Mouse (Mus musculus) thymus, postnatal 0 days (tissue): ENCODE results near the gene Eif2b3. TPM values are rescaled to one million over a fixed set of nuclear protein-coding genes. Genes with fewer than 3 reads are reported as not detected.

Source experiments
- polyA plus RNA-seq: library from polyadenylated mRNA; unstranded; fragments of >200 nt; fragmentation: Nextera tagmentation; extraction: Ambion mirVana; gene quantifications from 2 replicates; pipeline ENCODE4 v1.2.1, GENCODE M21; 2015

The Eif2b3 gene
- polyA plus RNA-seq, 1 experiment from 2014 or later, result 42.1 TPM

Other genes starting within 250 kb of the Eif2b3 start
- gene Toe1, start 211.8 kb upstream of the Eif2b3 start, polyA plus RNA-seq, result 39.2 and 39.6 TPM in 2 replicates
- gene Mutyh, start 211.7 kb upstream of the Eif2b3 start, polyA plus RNA-seq, result 18.8 and 22.9 TPM in 2 replicates
- 0.22 and 0.49 TPM in 2 replicates for gene Hpdl, start 197.7 kb upstream of the Eif2b3 start, polyA plus RNA-seq
- gene Zswim5, start 142.0 kb upstream of the Eif2b3 start, polyA plus RNA-seq, result 0.04 and 0.09 TPM in 2 replicates
- gene Urod, start 25.0 kb upstream of the Eif2b3 start, polyA plus RNA-seq, result 102 and 109 TPM in 2 replicates
- gene Hectd3, start 24.1 kb upstream of the Eif2b3 start, polyA plus RNA-seq, result 14.4 and 14.6 TPM in 2 replicates
- gene Ptch2, start 76.7 kb downstream of the Eif2b3 start, polyA plus RNA-seq, result 0.39 and 0.44 TPM in 2 replicates
- 15.7 and 19.2 TPM in 2 replicates for gene Btbd19, start 106.3 kb downstream of the Eif2b3 start, polyA plus RNA-seq
- gene Tctex1d4, start 107.4 kb downstream of the Eif2b3 start, polyA plus RNA-seq, result 1.0 and 1.8 TPM in 2 replicates
- 3.4 and 4.1 TPM in 2 replicates for gene Plk3, start 114.6 kb downstream of the Eif2b3 start, polyA plus RNA-seq
- gene Rps8, start 136.8 kb downstream of the Eif2b3 start, polyA plus RNA-seq, result 1,163 and 1,165 TPM in 2 replicates
- gene Kif2c, start 163.2 kb downstream of the Eif2b3 start, polyA plus RNA-seq, result 52.2 and 56.1 TPM in 2 replicates
- gene Tmem53, start 232.5 kb downstream of the Eif2b3 start, polyA plus RNA-seq, result 13.7 and 14.2 TPM in 2 replicates
- 0.38 and 0.45 TPM in 2 replicates for gene Armh1, start 232.7 kb downstream of the Eif2b3 start, polyA plus RNA-seq